In genomic region chr7:100392265-100392664, GRCm38 (mm10) we compare ENCODE assay signal across 11 mouse cellular contexts. TPM values are rescaled to one million over a fixed set of nuclear protein-coding genes. Genes with fewer than 3 reads are reported as not detected.
DNase-seq lines count a peak whose midpoint lies in the region; ATAC-seq and TF ChIP-seq lines count a peak whose summit lies in the region.
"Had no signal": no experiment of that assay in that cellular context is flagged by ENCODE, and none has a peak within 500 bp of the region (broad histone marks: within the 10 kb centered on the region; RNA-seq: fewer than 3 reads in every experiment).

No protein-coding gene starts in this region.

- ATAC-seq in hindbrain, postnatal 0 days, result no peak
- ATAC-seq in hindbrain, embryonic 12.5 days (ENCODE audit: low FRiP score), result no peak
- no peak for ATAC-seq in midbrain, embryonic 11.5 days (ENCODE audit: low FRiP score)
- peak; percentile 47; the same call in 1 of the 2 replicates for ATAC-seq in megakaryocyte-erythroid progenitor cell, adult 5-6 weeks (replicated peaks; ENCODE audit: low FRiP score, low TSS enrichment, poor library complexity, severe bottlenecking)

- TF ChIP-seq CTCF in hindbrain, postnatal 0 days (IDR thresholded peaks at IDR 0.05; ENCODE audit: low read depth), result peak; percentile 37; the same call in 1 of the 2 replicates

- no peak overlapping the region for H3K27ac ChIP-seq in hindbrain, postnatal 0 days
- H3K27ac ChIP-seq in hindbrain, embryonic 12.5 days, result no peak overlapping the region
- H3K27ac ChIP-seq in midbrain, embryonic 11.5 days (ENCODE audit: low read depth, low read length), result no peak overlapping the region
- no peak overlapping the region for H3K27ac ChIP-seq in midbrain, embryonic 10.5 days (replicated peaks)
- H3K27ac ChIP-seq: forebrain, embryonic 10.5 days; neural tube, embryonic 12.5 days had no signal

- H3K4me1 ChIP-seq in hindbrain, postnatal 0 days (ENCODE audit: insufficient read depth, low read length), result no peaks in the 10 kb centered on the region
- no peaks in the 10 kb centered on the region for H3K4me1 ChIP-seq in hindbrain, embryonic 12.5 days
- H3K4me1 ChIP-seq in midbrain, embryonic 11.5 days (ENCODE audit: control insufficient read depth, insufficient read depth, low read length), result no peaks in the 10 kb centered on the region
- H3K4me1 ChIP-seq in midbrain, embryonic 10.5 days, result no peaks in the 10 kb centered on the region
- H3K4me1 ChIP-seq: forebrain, embryonic 10.5 days; neural tube, embryonic 12.5 days had no signal

- peaks cover 23% of the 10 kb centered on the region for H3K36me3 ChIP-seq in hindbrain, postnatal 0 days (ENCODE audit: insufficient read depth, low read length)
- H3K36me3 ChIP-seq in hindbrain, embryonic 12.5 days, result peaks cover 76% of the 10 kb centered on the region
- peaks cover 13% of the 10 kb centered on the region for H3K36me3 ChIP-seq in midbrain, embryonic 11.5 days (ENCODE audit: control insufficient read depth, insufficient read depth, low read length)
- peaks cover 98% of the 10 kb centered on the region for H3K36me3 ChIP-seq in midbrain, embryonic 10.5 days

- peak; percentile 47 for DNase-seq in adrenal gland, postnatal 14 days
- DNase-seq in adrenal gland, adult 18-20 months (ENCODE audit: low spot score in 2 of 2), result no peak
- peak; percentile 20 for DNase-seq in hindbrain, postnatal 0 days (ENCODE audit: low spot score)
- DNase-seq in midbrain, embryonic 11.5 days (ENCODE audit: low spot score, missing footprints), result peak; percentile 70
- DNase-seq in midbrain, embryonic 10.5 days (ENCODE audit: low spot score), result no peak
- no peak for DNase-seq in natural killer cell, adult 2 months (ENCODE audit: low spot score in 2 of 2)
- DNase-seq: cerebellum, adult 11 months had no signal

- no peak overlapping the region for H3K4me2 ChIP-seq in hindbrain, postnatal 0 days (ENCODE audit: low read depth, low read length)
- H3K4me2 ChIP-seq in hindbrain, embryonic 12.5 days (replicated peaks), result no peak overlapping the region
- H3K4me2 ChIP-seq in midbrain, embryonic 11.5 days, result no peak overlapping the region
- H3K4me2 ChIP-seq: neural tube, embryonic 12.5 days had no signal

- H3K27me3 ChIP-seq in hindbrain, postnatal 0 days (ENCODE audit: insufficient read depth, low read length), result no peaks in the 10 kb centered on the region
- H3K27me3 ChIP-seq in hindbrain, embryonic 12.5 days, result no peaks in the 10 kb centered on the region
- H3K27me3 ChIP-seq in midbrain, embryonic 11.5 days (ENCODE audit: control insufficient read depth, insufficient read depth, low read length), result no peaks in the 10 kb centered on the region
- no peaks in the 10 kb centered on the region for H3K27me3 ChIP-seq in midbrain, embryonic 10.5 days (ENCODE audit: low read depth, poor library complexity, severe bottlenecking)
- H3K27me3 ChIP-seq: neural tube, embryonic 12.5 days had no signal

- no peaks in the 10 kb centered on the region for H3K9me3 ChIP-seq in hindbrain, postnatal 0 days (ENCODE audit: low read length)
- no peaks in the 10 kb centered on the region for H3K9me3 ChIP-seq in hindbrain, embryonic 12.5 days (replicated peaks)
- H3K9me3 ChIP-seq in midbrain, embryonic 11.5 days (ENCODE audit: control insufficient read depth, low read length), result no peaks in the 10 kb centered on the region
- no peaks in the 10 kb centered on the region for H3K9me3 ChIP-seq in midbrain, embryonic 10.5 days (replicated peaks)
- H3K9me3 ChIP-seq: forebrain, embryonic 10.5 days; neural tube, embryonic 12.5 days had no signal

- no peak overlapping the region for H3K9ac ChIP-seq in hindbrain, postnatal 0 days (replicated peaks; ENCODE audit: low read length)
- H3K9ac ChIP-seq in hindbrain, embryonic 12.5 days, result no peak overlapping the region
- no peak overlapping the region for H3K9ac ChIP-seq in midbrain, embryonic 11.5 days (ENCODE audit: low read length)
- H3K9ac ChIP-seq: neural tube, embryonic 12.5 days had no signal

- WGBS in hindbrain, postnatal 0 days, result 81% methylated on average over 2 of the region's 2 CpGs
- WGBS in hindbrain, embryonic 12.5 days, result 83% methylated on average over 2 of the region's 2 CpGs
- WGBS in midbrain, embryonic 11.5 days, result 85% methylated on average over 2 of the region's 2 CpGs
- WGBS in midbrain, embryonic 10.5 days, result 89% methylated on average over 2 of the region's 2 CpGs

- H3K4me3 ChIP-seq in hindbrain, postnatal 0 days (ENCODE audit: low read length), result no peak overlapping the region
- no peak overlapping the region for H3K4me3 ChIP-seq in hindbrain, embryonic 12.5 days
- no peak overlapping the region for H3K4me3 ChIP-seq in midbrain, embryonic 11.5 days (ENCODE audit: low read depth, low read length)
- H3K4me3 ChIP-seq in midbrain, embryonic 10.5 days, result no peak overlapping the region
- H3K4me3 ChIP-seq: forebrain, embryonic 10.5 days; neural tube, embryonic 12.5 days had no signal

RNA-seq across cellular contexts. Expression of gene Ppme1, which starts 20.2 kb away (rescaled TPM):
- total RNA-seq in adrenal gland, postnatal 14 days (2021), result 53.4 and 55.1 TPM in 2 replicates
- 10 to 100 TPM; 74.6 to 77.5 TPM for total RNA-seq in adrenal gland, adult 18-20 months (2021)
- 133 and 155 TPM in 2 replicates for total RNA-seq in hindbrain, postnatal 0 days (2014; rRNA removed)
- polyA plus RNA-seq in hindbrain, postnatal 0 days (2015; fragmentation: Nextera tagmentation; extraction: Ambion mirVana), result 122 and 138 TPM in 2 replicates
- polyA plus RNA-seq in hindbrain, embryonic 12.5 days (2016; fragmentation: Nextera tagmentation; extraction: Ambion mirVana), result 102 and 111 TPM in 2 replicates
- polyA plus RNA-seq in midbrain, embryonic 11.5 days (2014; fragmentation: Nextera tagmentation; extraction: Ambion mirVana), result 95.4 and 102 TPM in 2 replicates
- 96.9 and 111 TPM in 2 replicates for polyA plus RNA-seq in midbrain, embryonic 10.5 days (2016; fragmentation: Nextera tagmentation; extraction: Ambion mirVana)
- 24.8 and 31.4 TPM in 2 replicates for total RNA-seq in megakaryocyte-erythroid progenitor cell, adult 5-6 weeks (2014; fragmentation: Nextera tagmentation)
- 25.7 and 35.3 TPM in 2 replicates for total RNA-seq in megakaryocyte-erythroid progenitor cell, adult 5-6 weeks (2017)

RNA-seq across cellular contexts. Expression of gene C2cd3, which starts 20.2 kb away (rescaled TPM):
- total RNA-seq in adrenal gland, postnatal 14 days (2021), result 21.3 and 21.4 TPM in 2 replicates
- 10 to 100 TPM; 17.4 to 20.2 TPM for total RNA-seq in adrenal gland, adult 18-20 months (2021)
- 18.2 and 18.3 TPM in 2 replicates for total RNA-seq in hindbrain, postnatal 0 days (2014; rRNA removed)
- polyA plus RNA-seq in hindbrain, postnatal 0 days (2015; fragmentation: Nextera tagmentation; extraction: Ambion mirVana), result 9.2 and 9.8 TPM in 2 replicates
- 33.2 and 37.4 TPM in 2 replicates for polyA plus RNA-seq in hindbrain, embryonic 12.5 days (2016; fragmentation: Nextera tagmentation; extraction: Ambion mirVana)
- polyA plus RNA-seq in midbrain, embryonic 11.5 days (2014; fragmentation: Nextera tagmentation; extraction: Ambion mirVana), result 36.0 and 38.3 TPM in 2 replicates
- polyA plus RNA-seq in midbrain, embryonic 10.5 days (2016; fragmentation: Nextera tagmentation; extraction: Ambion mirVana), result 30.7 and 32.8 TPM in 2 replicates
- total RNA-seq in megakaryocyte-erythroid progenitor cell, adult 5-6 weeks (2014; fragmentation: Nextera tagmentation), result 57.6 and 71.1 TPM in 2 replicates
- total RNA-seq in megakaryocyte-erythroid progenitor cell, adult 5-6 weeks (2017), result 19.1 and 32.6 TPM in 2 replicates

Comparison
In these comparisons a context has a peak if more than half of its experiments do, and no peak if none do; other contexts are left out.
1. DNase-seq: peak in adrenal gland, postnatal 14 days (single experiment), hindbrain, postnatal 0 days (single experiment) and midbrain, embryonic 11.5 days (single experiment); none in adrenal gland, adult 18-20 months (0 of 2), midbrain, embryonic 10.5 days (single experiment) and natural killer cell, adult 2 months (0 of 2).